Mouse (Mus musculus): ENCODE measurements around the gene Oxnad1. TPM values are rescaled to one million over a fixed set of nuclear protein-coding genes. Genes with fewer than 3 reads are reported as not detected.

Gene Oxnad1
- 8.9 TPM for total RNA-seq (2023)

DNA sequence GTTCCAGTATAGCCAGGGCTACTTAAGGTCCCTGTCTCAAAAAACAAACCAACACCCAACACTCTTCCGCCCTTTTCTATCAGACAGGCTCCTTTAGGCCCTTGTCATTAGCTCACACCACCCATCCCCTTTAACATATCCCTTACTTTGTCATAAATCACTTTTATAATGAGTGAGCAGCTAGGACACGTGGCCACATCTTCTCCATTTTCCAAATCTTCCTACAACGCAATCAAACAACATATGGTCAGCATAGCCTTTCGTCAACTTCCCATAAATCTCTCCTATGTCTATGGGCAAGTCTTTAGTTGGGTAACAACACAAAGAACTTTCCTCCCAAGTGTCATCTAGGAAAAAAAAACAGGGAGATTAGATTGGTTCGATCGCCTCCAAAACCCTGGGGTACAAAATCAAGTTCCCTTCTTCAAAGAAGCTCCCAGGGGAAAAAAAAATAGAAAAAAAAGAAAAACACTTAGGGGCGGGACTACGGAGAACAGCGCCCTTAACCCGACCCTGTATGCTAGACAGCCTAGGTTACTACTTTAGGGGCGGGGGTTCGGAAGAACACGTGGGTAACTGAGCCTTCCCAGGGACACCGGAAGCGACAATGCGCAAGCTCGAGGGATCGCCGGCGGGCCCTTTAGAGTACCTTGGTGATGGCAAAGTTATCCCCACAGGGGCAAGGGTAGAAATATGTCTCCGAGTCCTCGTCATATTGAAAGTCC is at the start of gene Oxnad1:
Gene Oxnad1 (plus strand): TSS at position 614 of the 725 bp plus-strand sequence.

DNA sequence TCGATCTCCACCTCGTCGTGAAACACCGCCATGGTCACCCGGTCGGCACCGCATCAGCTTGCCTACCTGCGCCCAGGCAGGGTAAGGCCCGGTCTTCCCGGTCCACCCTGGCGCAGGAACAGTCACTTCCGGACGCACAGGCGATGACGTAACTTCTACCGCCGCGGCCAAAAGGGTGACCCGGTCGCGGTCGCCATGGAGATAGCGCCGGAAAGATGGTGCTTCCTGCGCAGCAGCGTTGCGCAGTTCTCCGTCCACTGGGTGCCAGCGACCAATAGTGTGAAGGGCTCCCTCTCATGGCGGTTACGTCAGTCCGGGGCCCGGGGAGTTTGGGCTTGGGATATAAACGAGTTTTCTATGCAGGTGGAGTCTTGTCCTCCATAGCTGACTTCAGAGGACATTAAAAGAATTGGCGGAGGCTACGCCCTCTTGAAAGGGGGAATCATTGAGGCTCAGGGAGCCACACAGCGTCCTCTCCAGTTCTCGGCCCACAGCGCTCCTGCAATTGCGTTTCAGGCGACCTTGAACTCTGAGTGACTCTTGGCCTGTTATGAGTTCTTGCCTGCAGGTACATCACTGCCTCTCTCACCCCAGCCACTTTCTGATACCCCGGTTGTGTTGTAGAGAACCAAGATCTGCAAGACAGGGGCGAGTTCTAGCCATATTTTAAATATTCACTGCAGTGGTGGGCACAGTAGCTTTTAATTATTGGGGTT is 470 bp downstream of the Oxnad1 start, which contains the start of gene Dph3:
Gene Dph3 (minus strand): TSS at position 244 of the 716 bp plus-strand sequence.

DNA sequence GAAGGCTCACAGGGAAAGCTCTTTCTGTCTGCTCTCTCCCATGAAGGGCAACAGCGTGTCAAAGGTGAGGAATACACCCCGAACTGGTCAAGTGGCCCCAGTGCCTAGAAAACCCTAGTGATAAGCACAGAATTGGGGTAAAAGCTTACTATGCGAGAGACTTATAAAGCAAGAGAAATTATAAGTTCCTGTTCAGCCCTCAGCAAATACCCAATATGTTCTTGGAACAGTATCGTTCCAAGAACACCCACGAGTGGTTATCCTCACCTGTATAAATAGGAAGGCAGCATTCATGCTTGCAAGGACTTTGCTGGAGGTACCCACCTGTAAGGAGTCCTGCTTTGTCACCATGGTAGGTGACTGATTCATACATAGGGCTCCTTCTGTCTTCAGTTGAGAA is 56.5 kb downstream of the Oxnad1 start, which contains the start of gene Msmb:
Gene Msmb (plus strand): TSS at position 301 of the 400 bp plus-strand sequence.

Other genes starting within 250 kb of the Oxnad1 start
- gene Galnt15, start 56.4 kb upstream of the Oxnad1 start, total RNA-seq (2023), result not detected
- gene Dph3, start 355 bp downstream of the Oxnad1 start, total RNA-seq (2023), result 51.6 TPM
- not detected for gene Msmb, start 56.6 kb downstream of the Oxnad1 start, total RNA-seq (2023)
- gene Ncoa4, start 74.5 kb downstream of the Oxnad1 start, total RNA-seq (2023), result 95.6 TPM
- 106 TPM for gene Timm23, start 116.5 kb downstream of the Oxnad1 start, total RNA-seq (2023)
- gene Parg, start 116.6 kb downstream of the Oxnad1 start, total RNA-seq (2023), result 67.7 TPM
- 0.35 TPM for gene Ogdhl, start 236.6 kb downstream of the Oxnad1 start, total RNA-seq (2023)

Data from CD4-positive naive resting alpha-beta T cell, adult 76 days (primary cell).